Mouse (Mus musculus): ENCODE results near the gene Mpp1.

Mpp1 gene

DNA sequence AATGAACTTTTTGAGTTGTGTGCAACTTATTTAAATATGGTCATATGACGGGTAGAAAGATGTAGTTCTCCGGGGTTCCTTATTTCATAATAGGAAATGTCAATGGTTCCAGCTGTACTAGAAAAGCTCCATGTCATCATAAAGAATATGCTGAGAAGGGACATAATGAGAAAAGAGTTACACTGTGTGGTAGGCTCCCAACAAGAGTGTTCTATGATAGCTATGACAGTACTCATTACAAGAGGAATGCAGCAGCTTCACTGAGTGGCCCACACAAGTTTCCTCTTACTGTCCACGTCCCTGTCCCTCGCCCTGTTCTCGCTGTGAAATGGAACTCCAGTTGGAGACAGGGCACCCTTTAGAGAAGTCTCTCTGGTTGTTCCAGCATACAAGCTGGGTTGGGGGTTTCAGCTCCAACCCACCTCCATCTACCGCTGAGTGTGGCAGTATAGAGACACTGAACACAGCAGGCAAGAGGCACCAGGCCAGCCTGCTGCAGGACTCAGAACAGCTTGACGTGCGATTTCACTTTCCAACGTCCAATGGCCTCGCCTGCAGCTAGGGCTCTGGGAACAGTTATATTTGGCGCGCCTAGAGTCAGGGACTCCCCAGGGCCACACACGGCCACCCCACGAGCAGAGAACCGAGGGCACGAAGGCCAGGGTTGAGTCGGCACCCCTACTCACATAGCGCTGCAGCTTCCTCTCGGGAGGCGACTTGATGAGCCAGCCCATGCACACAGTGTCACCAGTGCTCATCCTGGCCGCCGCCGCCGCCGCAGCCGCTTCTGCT, 46.6 kb downstream of the Mpp1 start:
- DNase-seq (ENCODE audit: low spot score), result peak; percentile 18

DNA sequence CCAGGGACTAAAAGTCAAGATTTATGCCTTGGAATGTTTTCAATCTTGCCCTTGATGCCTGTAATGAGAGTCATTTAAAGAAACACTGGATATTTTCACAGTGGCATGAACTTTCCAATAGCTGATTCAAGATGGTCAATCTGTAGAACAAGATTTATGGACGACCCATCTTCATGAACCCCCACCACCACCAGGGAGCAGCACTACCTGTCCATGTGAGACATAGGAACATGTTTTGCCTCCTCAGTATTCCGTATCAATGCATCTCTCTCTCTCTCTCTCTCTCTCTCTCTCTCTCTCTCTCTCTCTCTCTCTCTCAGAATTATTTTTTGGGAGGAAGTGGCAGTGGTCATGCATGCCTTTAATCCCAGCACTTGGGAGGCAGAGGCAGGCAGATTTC, 48.5 kb downstream of the Mpp1 start:
- no peak for DNase-seq (ENCODE audit: low spot score)

All from retina, embryonic 14.5 days (tissue).